Mouse (Mus musculus) kidney, adult 2 months (tissue): ENCODE measurements at regions not wholly inside any gene's neighbourhood (a gene's known extent, or its start where the extent isn't known, plus 50 kb on each side); places are given as distances from the start of the nearest gene placed in this dataset.

Source experiments
- CTCF ChIP-seq: fragments of 200-500 bp; conservative IDR thresholded peaks from 2 replicates; pipeline ENCODE4 v1.5.1; 2011; ENCODE audit warnings: low read depth, mild to moderate bottlenecking, control low read depth, low read length, moderate library complexity, mixed read lengths; ENCODE audit not compliant: insufficient read depth, insufficient read length
- POLR2A ChIP-seq: fragments of 200-500 bp; IDR thresholded peaks from one replicate; pipeline ENCODE4 v1.6.1; 2011; ENCODE audit warnings: low read depth, low read length, control low read depth

- TF ChIP-seq CTCF (no peak), POLR2A (no peak)
Observed at GRCm38 (mm10) chr9:50413514-50414335, 69.0 kb upstream of the Rpl10-ps3 start.
